Mouse (Mus musculus) bone marrow macrophage, adult 2 months (primary cell): ENCODE data around the gene Gata1. TPM values are rescaled to one million over a fixed set of nuclear protein-coding genes. Genes with fewer than 3 reads are reported as not detected.
A peak's percentile ranks its signal among the peaks of the same experiment; 100 is the strongest.

Experiments used
- H3K27ac ChIP-seq: 2 replicates; pipeline ENCODE4 v1.5.1; 2012; ENCODE audit warnings: low read depth, low read length; ENCODE audit not compliant: insufficient read depth
- H3K4me1 ChIP-seq: 2 replicates; pipeline ENCODE4 v1.6.1; 2012; ENCODE audit warnings: low read length; ENCODE audit not compliant: control insufficient read depth, insufficient read depth
- H3K4me3 ChIP-seq: 2 replicates; pipeline ENCODE4 v1.5.1; 2012; ENCODE audit warnings: mild to moderate bottlenecking, low read length, moderate library complexity; ENCODE audit not compliant: insufficient read depth
- CTCF ChIP-seq: IDR thresholded peaks from 2 replicates; pipeline ENCODE4 v1.5.1; 2012; ENCODE audit warnings: low read depth, mild to moderate bottlenecking, low read length, moderate library complexity
- POLR2A ChIP-seq: IDR thresholded peaks from 2 replicates; pipeline ENCODE4 v1.6.1; 2012; ENCODE audit warnings: mild to moderate bottlenecking, low read depth, low read length, borderline replicate concordance
- polyA plus RNA-seq: library from polyadenylated mRNA; stranded (reverse); fragments of >200 nt; gene quantifications from 2 replicates; pipeline ENCODE4 v1.2.4, GENCODE M21; 2012; ENCODE audit not compliant: missing spikeins, insufficient read depth, insufficient read length

Gene Gata1
- polyA plus RNA-seq, 1 experiment, result not detected

DNA sequence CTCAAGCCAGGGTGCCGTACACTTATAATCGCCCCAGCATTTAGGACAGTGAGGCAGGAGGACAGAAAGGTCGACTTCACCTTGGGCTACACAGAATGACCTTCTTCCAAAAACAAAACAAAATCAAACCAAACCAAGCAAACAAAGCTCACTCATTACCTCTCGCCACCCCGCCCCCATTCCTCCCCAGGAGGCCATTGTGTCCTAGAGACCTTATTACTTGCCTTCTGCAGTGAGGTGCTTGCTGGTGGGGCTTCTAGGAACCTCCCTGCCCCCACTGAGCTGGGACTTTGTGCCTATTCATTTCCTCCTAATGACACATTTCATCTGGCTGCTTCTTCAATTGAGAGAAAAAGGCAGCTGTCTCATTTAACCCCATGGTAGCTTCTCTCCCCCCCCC lies 30.7 kb upstream of the Gata1 start:
- Histone ChIP-seq H3K4me3 (no peak overlapping the region), H3K27ac (no peak overlapping the region), H3K4me1 (peaks cover 3% of the 10 kb centered on the region; the same call in 1 of the 2 replicates)
- TF ChIP-seq POLR2A, result no peak
- TF ChIP-seq CTCF, result no peak

GRCm38 (mm10) chrX:8002971-8003370 lies 25.1 kb upstream of the Gata1 start:
- Histone ChIP-seq H3K4me1 (peaks cover 8% of the 10 kb centered on the region), H3K4me3 (no peak overlapping the region)
- TF ChIP-seq CTCF (no peak), POLR2A (no peak)

GRCm38 (mm10) chrX:8002001-8002400 lies 24.1 kb upstream of the Gata1 start:
- peaks cover 8% of the 10 kb centered on the region for H3K4me1 ChIP-seq
- no peak overlapping the region for H3K4me3 ChIP-seq
- no peak overlapping the region for H3K27ac ChIP-seq
- TF ChIP-seq CTCF (no peak), POLR2A (no peak)

More at GRCm38 (mm10) chrX:8002971-8003370, 25.1 kb upstream of the Gata1 start:
- H3K27ac ChIP-seq, result no peak overlapping the region

- TF ChIP-seq POLR2A (no peak), CTCF (no peak)
- H3K4me1 ChIP-seq, result peaks cover 8% of the 10 kb centered on the region
- H3K27ac ChIP-seq, result peak overlapping the region; percentile 37
- no peak overlapping the region for H3K4me3 ChIP-seq
Measured at GRCm38 (mm10) chrX:8000546-8001192, 22.8 kb upstream of the Gata1 start.

GRCm38 (mm10) chrX:7993068-7993735 lies 15.3 kb upstream of the Gata1 start:
- TF ChIP-seq CTCF (no peak), POLR2A (no peak)
- Histone ChIP-seq H3K4me3 (no peak overlapping the region), H3K27ac (no peak overlapping the region), H3K4me1 (peaks cover 4% of the 10 kb centered on the region)

DNA sequence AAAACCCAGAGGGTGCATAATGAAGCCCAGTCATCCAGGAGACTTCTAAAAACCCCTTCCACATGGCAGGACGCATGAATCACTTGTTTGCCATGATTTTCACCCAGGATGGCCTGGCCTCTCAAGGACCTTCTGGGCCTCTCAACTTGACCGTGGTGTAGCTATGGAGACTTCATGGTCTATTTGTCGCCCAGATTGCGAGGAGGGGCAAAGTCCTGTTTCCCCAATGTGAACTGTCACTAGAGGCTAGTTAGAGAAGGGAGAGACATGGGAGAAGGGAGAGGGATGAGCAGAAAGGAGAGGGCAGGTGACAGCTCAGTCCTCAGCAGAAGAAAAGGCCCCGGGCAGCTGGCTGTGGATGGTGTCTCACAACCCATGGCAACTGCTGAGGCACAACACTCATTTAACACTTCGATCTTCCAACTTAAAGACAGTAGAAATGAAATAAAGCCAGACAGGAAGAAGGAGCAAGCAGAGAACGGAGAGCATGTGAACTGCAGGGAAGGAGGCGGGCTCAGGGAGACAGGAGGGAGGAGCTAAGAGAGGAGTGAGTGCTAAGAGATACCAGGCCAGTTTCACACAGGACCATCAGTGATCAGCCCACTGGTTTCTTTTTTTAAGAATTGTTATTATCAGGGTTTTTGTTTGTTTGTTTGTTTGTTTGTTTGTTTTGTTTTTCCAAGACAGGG lies 14.7 kb upstream of the Gata1 start:
- Histone ChIP-seq H3K27ac (no peak overlapping the region), H3K4me1 (peaks cover 4% of the 10 kb centered on the region), H3K4me3 (no peak overlapping the region)
- TF ChIP-seq CTCF, result no peak
- no peak for TF ChIP-seq POLR2A

GRCm38 (mm10) chrX:7981368-7981767 lies 3.5 kb upstream of the Gata1 start:
- no peak for TF ChIP-seq POLR2A
- TF ChIP-seq CTCF, result no peak
- H3K4me3 ChIP-seq, result no peak overlapping the region
- no peaks in the 10 kb centered on the region for H3K4me1 ChIP-seq
- no peak overlapping the region for H3K27ac ChIP-seq

GRCm38 (mm10) chrX:7971292-7971691 lies 6.6 kb downstream of the Gata1 start:
- H3K27ac ChIP-seq, result no peak overlapping the region
- TF ChIP-seq CTCF, result no peak
- TF ChIP-seq POLR2A, result no peak
- H3K4me3 ChIP-seq, result no peak overlapping the region
- H3K4me1 ChIP-seq, result no peaks in the 10 kb centered on the region

DNA sequence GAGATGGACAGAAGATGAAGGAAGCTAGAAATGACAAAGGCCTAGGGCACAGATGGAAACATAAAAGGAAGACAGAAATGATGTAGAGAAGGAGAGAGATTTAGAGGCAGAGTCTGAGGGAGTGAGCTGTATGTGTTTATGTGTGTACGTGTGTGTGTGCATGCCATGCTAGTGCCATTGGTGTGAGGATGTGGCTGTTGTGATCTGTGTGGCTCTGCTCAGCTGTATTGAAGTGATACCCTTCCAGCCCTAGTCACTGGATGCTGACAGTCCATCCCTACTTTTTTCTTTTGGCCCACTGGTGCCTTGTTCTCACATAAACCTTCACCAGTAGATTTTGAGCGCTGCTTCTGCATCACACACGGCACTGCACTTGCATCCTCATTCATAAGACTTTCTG lies 9.0 kb downstream of the Gata1 start:
- H3K27ac ChIP-seq, result no peak overlapping the region
- H3K4me1 ChIP-seq, result peaks cover 3% of the 10 kb centered on the region; the same call in 1 of the 2 replicates
- H3K4me3 ChIP-seq, result no peak overlapping the region
- TF ChIP-seq POLR2A, result no peak

GRCm38 (mm10) chrX:7968226-7968625 lies 9.6 kb downstream of the Gata1 start:
- Histone ChIP-seq H3K4me1 (peaks cover 4% of the 10 kb centered on the region), H3K4me3 (no peak overlapping the region), H3K27ac (no peak overlapping the region)
- TF ChIP-seq POLR2A (no peak), CTCF (no peak)
